Mouse (Mus musculus) C2C12 (cell line): ENCODE data around the gene Atxn1.

Experiments
- CTCF ChIP-seq: IDR thresholded peaks from one replicate; pipeline ENCODE4 v1.5.1; 2011; ENCODE audit not compliant: control insufficient read depth, insufficient read depth, insufficient read length
- MAX ChIP-seq: IDR thresholded peaks from one replicate; pipeline ENCODE4 v1.6.1; 2011; ENCODE audit warnings: mild to moderate bottlenecking, control low read depth
- MYOD1 ChIP-seq: IDR thresholded peaks from one replicate; pipeline ENCODE4 v1.6.1; 2011; ENCODE audit warnings: low read depth; ENCODE audit not compliant: control insufficient read depth, insufficient read length
- MYOG ChIP-seq: IDR thresholded peaks from one replicate; pipeline ENCODE4 v1.6.1; 2011; ENCODE audit not compliant: control insufficient read depth, insufficient read length; ENCODE audit errors: extremely low read depth

GRCm38 (mm10) chr13:45861098-45861580 lies 103.7 kb downstream of the Atxn1 start:
- no peak for TF ChIP-seq MAX
- TF ChIP-seq CTCF, result no peak
- no peak for TF ChIP-seq MYOG
- TF ChIP-seq MYOD1, result no peak
